Mouse (Mus musculus): ENCODE data around the gene Srgap3. TPM values are rescaled to one million over a fixed set of nuclear protein-coding genes. Genes with fewer than 3 reads are reported as not detected.

Gene Srgap3
- polyA plus RNA-seq, 1 experiment, result 4.6 TPM

DNA sequence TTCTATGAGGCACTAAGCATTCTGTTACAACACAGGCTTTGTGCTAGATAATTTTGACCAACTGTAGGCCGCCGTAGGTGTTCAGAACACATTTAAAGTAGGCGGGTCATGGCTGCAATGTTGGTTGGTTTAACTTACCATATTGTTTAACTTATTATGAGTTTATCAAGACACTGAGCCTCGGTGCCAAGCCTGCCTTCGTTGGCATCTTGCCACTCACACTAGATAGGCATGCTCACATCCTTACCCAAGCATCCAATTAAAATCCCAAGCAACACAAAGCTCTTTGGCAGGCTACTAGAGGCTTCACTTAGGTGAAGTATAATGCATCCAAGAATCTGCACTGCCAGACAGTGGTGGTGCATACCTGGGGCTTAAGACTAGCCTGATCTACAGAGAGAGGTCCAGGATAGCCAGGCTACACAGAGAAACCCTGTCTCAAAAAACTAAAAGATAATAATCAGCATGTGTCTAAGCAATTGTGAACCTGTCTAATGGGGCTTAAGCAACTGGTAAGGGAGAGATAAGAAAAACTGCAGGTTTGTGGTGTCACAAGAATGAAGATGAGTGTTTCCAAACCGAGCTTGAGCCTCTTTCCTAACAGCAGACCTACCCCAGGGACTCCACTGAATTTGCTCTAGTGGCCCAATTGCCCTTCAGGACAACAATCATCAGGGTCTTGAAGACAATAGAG lies 17.6 kb downstream of the Srgap3 start:
- TF ChIP-seq MYOD1 (IDR thresholded peaks at IDR 0.05; ENCODE audit: control insufficient read depth, insufficient read length, low read depth) (no peak), MYOG (IDR thresholded peaks at IDR 0.05; ENCODE audit: control insufficient read depth, extremely low read depth, insufficient read length) (no peak), CEBPB (IDR thresholded peaks at IDR 0.05; ENCODE audit: low read depth) (no peak), MAX (IDR thresholded peaks at IDR 0.05) (no peak), CTCF (IDR thresholded peaks at IDR 0.05; ENCODE audit: control insufficient read depth, insufficient read depth, insufficient read length) (no peak), FOSL1 (IDR thresholded peaks at IDR 0.05; ENCODE audit: insufficient read depth, low read length, poor library complexity, severe bottlenecking) (no peak), USF1 (IDR thresholded peaks at IDR 0.05; ENCODE audit: low read depth) (no peak)
- H3K79me2 ChIP-seq (ENCODE audit: control insufficient read depth, insufficient read depth), result no peaks in the 10 kb centered on the region
- no peaks in the 10 kb centered on the region for H3K27me3 ChIP-seq (ENCODE audit: control insufficient read depth, insufficient read depth, insufficient read length)
- no peak overlapping the region for H3K4me3 ChIP-seq (ENCODE audit: insufficient read depth, poor library complexity, severe bottlenecking)
- no peak overlapping the region for H3ac ChIP-seq (ENCODE audit: control insufficient read depth, insufficient read length, low read depth)
- peaks cover 4% of the 10 kb centered on the region for H3K79me3 ChIP-seq (ENCODE audit: low read depth)
- no peaks in the 10 kb centered on the region for H3K36me3 ChIP-seq (ENCODE audit: control insufficient read depth, insufficient read depth)

DNA sequence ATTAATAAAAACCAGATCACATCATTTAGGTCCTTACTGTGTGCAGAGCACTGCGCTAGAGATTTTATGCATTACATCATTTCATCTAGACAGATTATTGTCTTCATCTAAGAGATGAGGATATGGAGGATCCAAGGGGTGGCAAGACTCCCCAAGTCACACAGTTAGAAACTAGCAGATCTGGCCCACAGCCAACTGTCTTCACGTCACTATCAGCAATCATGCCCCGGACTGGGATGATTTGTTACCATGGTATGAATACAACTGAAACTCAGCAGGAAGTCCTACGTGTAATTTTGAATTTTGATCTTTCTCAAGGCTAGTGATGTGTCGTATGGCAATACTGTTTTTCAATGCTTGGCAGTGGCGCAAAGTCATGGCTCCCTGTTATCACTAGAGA lies 18.2 kb downstream of the Srgap3 start:
- H3K36me3 ChIP-seq (ENCODE audit: control insufficient read depth, insufficient read depth), result no peaks in the 10 kb centered on the region
- no peak for TF ChIP-seq FOSL1 (IDR thresholded peaks at IDR 0.05; ENCODE audit: insufficient read depth, low read length, poor library complexity, severe bottlenecking)
- TF ChIP-seq MAX (IDR thresholded peaks at IDR 0.05), result no peak
- no peak for TF ChIP-seq CTCF (IDR thresholded peaks at IDR 0.05; ENCODE audit: control insufficient read depth, insufficient read depth, insufficient read length)
- no peak for TF ChIP-seq MYOD1 (IDR thresholded peaks at IDR 0.05; ENCODE audit: control insufficient read depth, insufficient read length, low read depth)
- TF ChIP-seq USF1 (IDR thresholded peaks at IDR 0.05; ENCODE audit: low read depth), result no peak
- no peak for TF ChIP-seq CEBPB (IDR thresholded peaks at IDR 0.05; ENCODE audit: low read depth)
- TF ChIP-seq MYOG (IDR thresholded peaks at IDR 0.05; ENCODE audit: control insufficient read depth, extremely low read depth, insufficient read length), result no peak
- no peaks in the 10 kb centered on the region for H3K79me2 ChIP-seq (ENCODE audit: control insufficient read depth, insufficient read depth)
- no peaks in the 10 kb centered on the region for H3K27me3 ChIP-seq (ENCODE audit: control insufficient read depth, insufficient read depth, insufficient read length)
- no peak overlapping the region for H3K4me3 ChIP-seq (ENCODE audit: insufficient read depth, poor library complexity, severe bottlenecking)
- H3K79me3 ChIP-seq (ENCODE audit: low read depth), result peaks cover 4% of the 10 kb centered on the region
- no peak overlapping the region for H3ac ChIP-seq (ENCODE audit: control insufficient read depth, insufficient read length, low read depth)

DNA sequence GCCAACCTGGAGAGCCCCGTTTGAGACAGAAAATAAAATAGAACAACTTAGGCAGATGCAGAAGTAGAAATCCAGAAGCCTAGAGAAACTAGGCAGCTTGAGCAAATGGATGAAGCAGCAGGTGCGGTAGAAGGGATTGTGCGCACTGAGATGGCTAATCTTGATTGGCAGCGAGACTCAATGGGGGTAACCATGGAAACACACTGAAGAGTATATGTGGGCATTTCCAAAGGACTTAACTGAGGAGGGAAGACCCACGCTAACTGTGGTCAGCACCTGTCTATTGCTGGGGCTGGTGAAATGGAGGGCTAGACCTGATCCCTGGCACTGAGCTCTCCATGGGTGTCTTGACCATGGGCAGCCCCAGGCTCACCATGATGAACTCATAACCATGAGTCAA lies 19.7 kb downstream of the Srgap3 start:
- TF ChIP-seq MYOD1 (IDR thresholded peaks at IDR 0.05; ENCODE audit: control insufficient read depth, insufficient read length, low read depth) (no peak), MAX (IDR thresholded peaks at IDR 0.05) (no peak), CTCF (IDR thresholded peaks at IDR 0.05; ENCODE audit: control insufficient read depth, insufficient read depth, insufficient read length) (no peak), MYOG (IDR thresholded peaks at IDR 0.05; ENCODE audit: control insufficient read depth, extremely low read depth, insufficient read length) (no peak), USF1 (IDR thresholded peaks at IDR 0.05; ENCODE audit: low read depth) (no peak), CEBPB (IDR thresholded peaks at IDR 0.05; ENCODE audit: low read depth) (no peak), FOSL1 (IDR thresholded peaks at IDR 0.05; ENCODE audit: insufficient read depth, low read length, poor library complexity, severe bottlenecking) (no peak)
- Histone ChIP-seq H3K79me3 (ENCODE audit: low read depth) (peaks cover 4% of the 10 kb centered on the region), H3K4me3 (ENCODE audit: insufficient read depth, poor library complexity, severe bottlenecking) (no peak overlapping the region), H3ac (ENCODE audit: control insufficient read depth, insufficient read length, low read depth) (no peak overlapping the region), H3K79me2 (ENCODE audit: control insufficient read depth, insufficient read depth) (no peaks in the 10 kb centered on the region), H3K27me3 (ENCODE audit: control insufficient read depth, insufficient read depth, insufficient read length) (no peaks in the 10 kb centered on the region), H3K36me3 (ENCODE audit: control insufficient read depth, insufficient read depth) (peaks cover 3% of the 10 kb centered on the region)

DNA sequence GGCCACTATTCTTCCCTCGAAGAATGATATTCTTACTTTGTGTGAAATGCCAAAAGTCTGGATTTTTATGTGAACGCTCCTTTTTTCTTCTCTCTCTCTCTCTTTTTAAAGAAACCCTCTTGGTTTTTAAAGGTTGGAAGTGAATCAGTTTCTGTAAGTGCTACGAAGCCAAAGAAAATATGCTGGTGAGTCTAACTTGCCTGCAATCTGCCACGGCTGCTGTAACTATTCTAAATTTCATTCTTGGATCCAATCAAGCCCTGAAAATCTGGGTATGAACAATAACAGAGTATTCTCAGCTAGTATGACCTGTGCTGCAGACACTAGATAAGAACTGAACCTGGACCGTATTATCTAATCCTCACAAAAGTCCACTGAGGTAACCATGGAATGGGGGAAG lies 21.1 kb downstream of the Srgap3 start:
- H3K79me3 ChIP-seq (ENCODE audit: low read depth), result no peaks in the 10 kb centered on the region
- TF ChIP-seq MYOG (IDR thresholded peaks at IDR 0.05; ENCODE audit: control insufficient read depth, extremely low read depth, insufficient read length) (no peak), MYOD1 (IDR thresholded peaks at IDR 0.05; ENCODE audit: control insufficient read depth, insufficient read length, low read depth) (no peak), FOSL1 (IDR thresholded peaks at IDR 0.05; ENCODE audit: insufficient read depth, low read length, poor library complexity, severe bottlenecking) (no peak), CTCF (IDR thresholded peaks at IDR 0.05; ENCODE audit: control insufficient read depth, insufficient read depth, insufficient read length) (no peak)
- no peaks in the 10 kb centered on the region for H3K79me2 ChIP-seq (ENCODE audit: control insufficient read depth, insufficient read depth)
- H3ac ChIP-seq (ENCODE audit: control insufficient read depth, insufficient read length, low read depth), result no peak overlapping the region
- H3K36me3 ChIP-seq (ENCODE audit: control insufficient read depth, insufficient read depth), result peaks cover 4% of the 10 kb centered on the region
- H3K4me3 ChIP-seq (ENCODE audit: insufficient read depth, poor library complexity, severe bottlenecking), result no peak overlapping the region
- H3K27me3 ChIP-seq (ENCODE audit: control insufficient read depth, insufficient read depth, insufficient read length), result no peaks in the 10 kb centered on the region

DNA sequence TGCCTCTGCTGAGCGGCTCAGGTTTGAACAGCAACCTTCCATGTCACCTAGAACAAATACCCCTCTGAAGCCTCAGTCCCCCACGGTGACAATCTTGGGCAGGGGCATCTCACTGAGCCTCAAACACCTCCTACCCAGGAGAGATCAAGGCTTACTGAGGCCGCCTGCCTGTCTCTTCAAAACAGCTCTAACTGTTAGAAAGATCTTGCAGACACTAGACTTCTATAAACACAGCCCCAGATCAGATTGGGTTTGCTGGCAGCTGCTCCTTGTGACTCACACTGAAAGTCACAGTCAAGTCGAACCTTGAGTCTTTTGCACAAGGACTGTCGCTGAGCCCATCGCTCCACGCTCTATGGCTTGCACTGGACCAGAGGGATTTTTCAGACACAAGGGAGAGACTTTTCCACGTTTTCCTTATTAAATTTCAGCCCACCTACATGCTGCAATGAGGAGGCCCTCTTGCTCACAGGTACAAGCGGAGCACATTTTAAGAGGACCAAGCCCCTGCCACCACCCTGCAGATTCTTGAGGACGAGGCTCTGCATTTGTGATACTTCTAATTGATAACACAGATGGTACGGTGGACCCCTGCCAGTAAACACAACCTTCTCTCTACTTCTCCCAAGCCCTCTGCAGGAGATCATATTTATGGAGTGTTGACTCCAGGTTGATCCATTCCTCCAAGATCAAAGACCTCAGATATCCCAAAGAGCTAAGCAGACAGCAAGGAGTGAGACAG lies 21.7 kb downstream of the Srgap3 start:
- no peak for TF ChIP-seq MYOG (IDR thresholded peaks at IDR 0.05; ENCODE audit: control insufficient read depth, extremely low read depth, insufficient read length)
- no peak for TF ChIP-seq CTCF (IDR thresholded peaks at IDR 0.05; ENCODE audit: control insufficient read depth, insufficient read depth, insufficient read length)
- TF ChIP-seq MYOD1 (IDR thresholded peaks at IDR 0.05; ENCODE audit: control insufficient read depth, insufficient read length, low read depth), result peak; percentile 58
- no peaks in the 10 kb centered on the region for H3K27me3 ChIP-seq (ENCODE audit: control insufficient read depth, insufficient read depth, insufficient read length)
- H3K79me3 ChIP-seq (ENCODE audit: low read depth), result no peaks in the 10 kb centered on the region
- no peaks in the 10 kb centered on the region for H3K79me2 ChIP-seq (ENCODE audit: control insufficient read depth, insufficient read depth)
- no peak overlapping the region for H3K4me3 ChIP-seq (ENCODE audit: insufficient read depth, poor library complexity, severe bottlenecking)
- no peak overlapping the region for H3ac ChIP-seq (ENCODE audit: control insufficient read depth, insufficient read length, low read depth)
- H3K36me3 ChIP-seq (ENCODE audit: control insufficient read depth, insufficient read depth), result peaks cover 4% of the 10 kb centered on the region

Measured in C2C12 (cell line).